Mouse (Mus musculus) right cerebral cortex, adult 2 months (tissue): ENCODE results near the gene Als2cl.

ENCODE experiments used
- DNase-seq, 2 experiments: peaks; one replicate each; pipeline ENCODE4 v3.0.0; 2021 to 2022; ENCODE audit warnings: low spot score in 2 of 2

The Als2cl gene

GRCm38 (mm10) chr9:110879998-110880561 lies 410 bp downstream of the Als2cl start, which contains the start of gene Tmie:
TSS of gene Tmie (minus strand) at chr9:110880113.
- peak; percentile 14 to 18 for DNase-seq

GRCm38 (mm10) chr9:110880772-110881171 lies 1.1 kb downstream of the Als2cl start:
- DNase-seq: no peak

GRCm38 (mm10) chr9:110881953-110882352 lies 2.3 kb downstream of the Als2cl start:
- DNase-seq: no peak

- no peak for DNase-seq
Observed at GRCm38 (mm10) chr9:110887388-110888303, 8.0 kb downstream of the Als2cl start.

- DNase-seq: no peak
Observed at GRCm38 (mm10) chr9:110888935-110889334, 9.3 kb downstream of the Als2cl start.

GRCm38 (mm10) chr9:110890026-110890783 lies 10.5 kb downstream of the Als2cl start:
- DNase-seq: no peak

GRCm38 (mm10) chr9:110891077-110891828 lies 11.6 kb downstream of the Als2cl start:
- no peak for DNase-seq

GRCm38 (mm10) chr9:110892552-110892951 lies 12.9 kb downstream of the Als2cl start:
- DNase-seq: no peak

GRCm38 (mm10) chr9:110893429-110893828 lies 13.8 kb downstream of the Als2cl start:
- no peak for DNase-seq

- DNase-seq: no peak
Observed at GRCm38 (mm10) chr9:110895507-110895906, 15.8 kb downstream of the Als2cl start.

GRCm38 (mm10) chr9:110895994-110896393 lies 16.3 kb downstream of the Als2cl start:
- DNase-seq: no peak

GRCm38 (mm10) chr9:110896595-110896994 lies 16.9 kb downstream of the Als2cl start:
- no peak for DNase-seq

- DNase-seq: no peak
Observed at GRCm38 (mm10) chr9:110899451-110900008, 19.9 kb downstream of the Als2cl start.

- DNase-seq: no peak
Observed at GRCm38 (mm10) chr9:110901204-110901603, 21.5 kb downstream of the Als2cl start.

- no peak for DNase-seq
Observed at GRCm38 (mm10) chr9:110902271-110902670, 22.6 kb downstream of the Als2cl start.

- no peak for DNase-seq
Observed at GRCm38 (mm10) chr9:110907201-110907837, 27.6 kb downstream of the Als2cl start.

- no peak for DNase-seq
Observed at GRCm38 (mm10) chr9:110907838-110908630, 28.4 kb downstream of the Als2cl start.

- DNase-seq: no peak
Observed at GRCm38 (mm10) chr9:110908631-110909016, 29.0 kb downstream of the Als2cl start.

GRCm38 (mm10) chr9:110909371-110909967 lies 29.8 kb downstream of the Als2cl start:
- DNase-seq: no peak
